Mouse (Mus musculus): ENCODE measurements around the gene Arl6ip1. TPM values are rescaled to one million over a fixed set of nuclear protein-coding genes. Genes with fewer than 3 reads are reported as not detected.

Arl6ip1 gene
- total and polyA plus RNA-seq, 3 experiments: 214 to 248 (median 234) TPM

GRCm38 (mm10) chr7:118115877-118116568, 13.4 kb downstream of the Arl6ip1 start, which contains the start of gene Rps15a:
Rps15a (minus strand) TSS chr7:118116188.
- peak within 1 kb of the TSS; percentile 97 for H3K4me2 ChIP-seq (ENCODE audit: insufficient read depth, low read depth, poor library complexity, severe bottlenecking)
- peaks cover 11 to 55% of the 10 kb centered on the region in 2 experiments for H3K4me1 ChIP-seq (ENCODE audit: control insufficient read depth in 1 of 2, insufficient read depth in 2 of 2)
- H3K79me2 ChIP-seq (replicated peaks; ENCODE audit: control insufficient read depth, extremely low read depth, insufficient read depth, poor library complexity, severe bottlenecking): peaks cover 49% of the 10 kb centered on the region
- H3K4me3 ChIP-seq (replicated peaks in 1 of 3; ENCODE audit: low read depth in 2 of 3, low read length in 2 of 3, poor library complexity in 1 of 3): peak within 1 kb of the TSS; percentile 83 to 90 (median 85)
- peak within 1 kb of the TSS; percentile 85 for H3K27ac ChIP-seq (ENCODE audit: insufficient read depth, low read depth)
- TF ChIP-seq NELFE (IDR thresholded peaks at IDR 0.05; ENCODE audit: low read depth, low read length) (peak; percentile 99), POLR2AphosphoS2 (IDR thresholded peaks at IDR 0.05; ENCODE audit: low read depth, low read length) (peak; percentile 97), USF1 (IDR thresholded peaks at IDR 0.05; ENCODE audit: low read depth, low read length) (no peak), MAX (IDR thresholded peaks at IDR 0.05; ENCODE audit: low read length) (peak; percentile 96; the same call in 1 of the 2 replicates), SMC3 (IDR thresholded peaks at IDR 0.05; ENCODE audit: low read depth, low read length) (no peak), PAX5 (IDR thresholded peaks at IDR 0.05; ENCODE audit: low read length) (no peak), EP300 (IDR thresholded peaks at IDR 0.05; ENCODE audit: low read length) (no peak), CHD2 (IDR thresholded peaks at IDR 0.05; ENCODE audit: low read length) (peak; percentile 100), TCF12 (IDR thresholded peaks at IDR 0.05; ENCODE audit: low read depth, low read length) (peak; percentile 97), CTCF (conservative IDR thresholded peaks at IDR 0.05 in 1 of 2, IDR thresholded peaks at IDR 0.05 in 1 of 2; ENCODE audit: low read depth in 2 of 2, low read length in 2 of 2) (no peak), MAZ (IDR thresholded peaks at IDR 0.05; ENCODE audit: low read depth, low read length) (peak; percentile 87), GABPA (IDR thresholded peaks at IDR 0.05; ENCODE audit: insufficient replicate concordance, low read depth, low read length) (no peak), ETS1 (conservative IDR thresholded peaks at IDR 0.05; ENCODE audit: low read depth, low read length) (no peak), MYC (IDR thresholded peaks at IDR 0.05; ENCODE audit: low read depth, low read length) (peak; percentile 99), ZNF384 (IDR thresholded peaks at IDR 0.05; ENCODE audit: low read depth, low read length) (peak; percentile 99), NRF1 (IDR thresholded peaks at IDR 0.05; ENCODE audit: low read depth, low read length) (peak; percentile 60), POLR2A (IDR thresholded peaks at IDR 0.05; ENCODE audit: low read depth, low read length) (peak; percentile 99), HCFC1 (IDR thresholded peaks at IDR 0.05; ENCODE audit: low read depth, low read length) (peak; percentile 89), SIN3A (IDR thresholded peaks at IDR 0.05; ENCODE audit: low read length) (peak; percentile 63), TBP (conservative IDR thresholded peaks at IDR 0.05; ENCODE audit: low read depth, low read length) (peak; percentile 98), UBTF (IDR thresholded peaks at IDR 0.05; ENCODE audit: low read depth, low read length) (peak; percentile 52; the same call in 1 of the 2 replicates), ZMIZ1 (IDR thresholded peaks at IDR 0.05; ENCODE audit: low read depth, low read length) (peak; percentile 97), MXI1 (IDR thresholded peaks at IDR 0.05; ENCODE audit: low read depth, low read length) (peak; percentile 92), KAT2A (IDR thresholded peaks at IDR 0.05; ENCODE audit: insufficient replicate concordance, low read length) (peak; percentile 93), ELF1 (IDR thresholded peaks at IDR 0.05; ENCODE audit: low read depth, low read length) (peak; percentile 74), RAD21 (IDR thresholded peaks at IDR 0.05; ENCODE audit: low read depth, low read length) (no peak), JUND (conservative IDR thresholded peaks at IDR 0.05; ENCODE audit: low read depth, low read length) (no peak), E2F4 (IDR thresholded peaks at IDR 0.05; ENCODE audit: insufficient replicate concordance, low read depth, low read length) (no peak), MEF2A (IDR thresholded peaks at IDR 0.05; ENCODE audit: borderline replicate concordance, low read depth, low read length) (peak; percentile 39), IRF4 (IDR thresholded peaks at IDR 0.05; ENCODE audit: low read depth, low read length) (no peak; the same call in none of the 2 replicates)
- in situ Hi-C loops (cut with MboI; ENCODE audit: low pct_ligation_motif_present, low pct_unique_long_range_greater_than_20kb, low sequenced_read_pairs) (loop anchor here (25.0 kb wide), 2 partner anchors 629 to 704 kb away; no protein-coding TSS in a partner anchor), dilution Hi-C loops (cut with MboI; ENCODE audit: extremely low pct_ligation_motif_present, extremely low pct_unique_long_range_greater_than_20kb, low sequenced_read_pairs) (no loop called here)
- H3K9me3 ChIP-seq (replicated peaks; ENCODE audit: low read length): no peaks in the 10 kb centered on the region
- H3K36me3 ChIP-seq (replicated peaks in 1 of 2; ENCODE audit: control insufficient read depth in 1 of 2, insufficient read depth in 1 of 2, low read length in 1 of 2): peaks cover 58 to 76% of the 10 kb centered on the region in 2 experiments
- DNase-seq (ENCODE audit: extremely low read depth): peak; percentile 98
- H3K27me3 ChIP-seq (replicated peaks): no peaks in the 10 kb centered on the region
- peak within 1 kb of the TSS; percentile 89 for H3K9ac ChIP-seq (ENCODE audit: insufficient read depth, low read depth)

All from CH12.LX (cell line).